Mouse (Mus musculus) ES-Bruce4 (cell line): ENCODE results near the gene Spef1.

ENCODE experiments used
- EP300 ChIP-seq: IDR thresholded peaks from 2 replicates; pipeline ENCODE4 v1.6.1; 2011; ENCODE audit warnings: low read depth, low read length; ENCODE audit not compliant: insufficient read depth
- POLR2A ChIP-seq: IDR thresholded peaks from one replicate; pipeline ENCODE4 v1.8.1; 2011; ENCODE audit warnings: low read length; ENCODE audit not compliant: insufficient read depth

DNA sequence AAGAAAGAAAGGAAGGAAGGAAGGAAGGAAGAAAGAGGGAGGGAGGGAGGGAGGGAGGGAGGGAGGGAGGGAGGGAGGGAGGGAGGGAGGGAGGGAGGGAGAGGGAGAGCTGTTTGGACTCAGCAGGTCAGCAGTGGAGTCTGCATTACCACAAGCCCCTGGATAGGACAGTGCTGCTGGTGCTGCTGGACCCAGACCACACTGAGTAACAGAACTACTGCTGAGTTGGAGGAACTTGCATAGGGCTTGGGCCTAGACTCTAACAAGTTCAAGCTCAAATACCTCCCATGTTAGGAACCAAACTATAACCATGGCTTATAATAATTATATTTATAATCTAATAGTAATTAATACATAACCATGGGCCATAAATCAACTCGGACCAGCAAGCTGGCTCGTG lies 56.2 kb downstream of the Spef1 start:
- TF ChIP-seq EP300 (no peak), POLR2A (no peak)
